Mouse (Mus musculus) lung, postnatal 36 days (tissue): ENCODE measurements around the gene A830018L16Rik.

Source experiments
- DNase-seq: peaks from one replicate; pipeline ENCODE4 v3.0.0; 2022; ENCODE audit warnings: mixed read lengths

A830018L16Rik gene

GRCm38 (mm10) chr1:11652773-11653172 is 238.9 kb downstream of the A830018L16Rik start:
- DNase-seq: no peak

DNA sequence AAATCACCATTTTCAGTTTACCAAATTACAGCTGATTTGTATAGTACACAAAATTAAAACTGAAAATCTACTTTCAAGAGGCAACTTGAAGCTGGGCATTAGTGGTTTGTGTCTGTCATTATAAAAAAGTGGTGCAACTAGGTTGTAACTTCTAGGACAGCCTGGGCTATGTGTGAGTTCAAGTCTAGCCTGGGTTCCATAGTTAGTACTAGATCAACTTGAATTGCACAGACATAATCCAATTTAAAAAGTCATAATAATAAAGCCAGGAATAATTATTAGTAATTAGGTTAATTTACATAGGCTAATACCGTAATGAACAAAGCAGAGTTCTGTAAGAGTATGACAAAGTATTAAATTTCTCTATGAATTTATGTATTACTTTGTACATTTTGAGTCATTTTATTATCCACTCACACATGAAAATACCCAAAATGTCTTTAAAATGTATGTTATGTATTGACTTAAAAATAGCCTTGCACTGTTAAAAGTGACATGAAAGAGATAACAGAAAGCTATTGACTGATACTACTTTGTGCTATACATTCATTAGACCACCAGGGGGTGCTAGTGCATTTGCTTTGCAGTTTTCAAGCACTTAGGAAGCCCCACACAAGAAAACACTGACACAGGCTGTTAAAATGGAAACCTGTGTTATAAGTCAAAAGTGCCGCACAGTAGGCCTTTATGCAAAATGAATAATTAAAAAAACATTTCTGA is 243.6 kb downstream of the A830018L16Rik start:
- DNase-seq: peak; percentile 67

GRCm38 (mm10) chr1:11658061-11658625 is 244.2 kb downstream of the A830018L16Rik start:
- no peak for DNase-seq

DNA sequence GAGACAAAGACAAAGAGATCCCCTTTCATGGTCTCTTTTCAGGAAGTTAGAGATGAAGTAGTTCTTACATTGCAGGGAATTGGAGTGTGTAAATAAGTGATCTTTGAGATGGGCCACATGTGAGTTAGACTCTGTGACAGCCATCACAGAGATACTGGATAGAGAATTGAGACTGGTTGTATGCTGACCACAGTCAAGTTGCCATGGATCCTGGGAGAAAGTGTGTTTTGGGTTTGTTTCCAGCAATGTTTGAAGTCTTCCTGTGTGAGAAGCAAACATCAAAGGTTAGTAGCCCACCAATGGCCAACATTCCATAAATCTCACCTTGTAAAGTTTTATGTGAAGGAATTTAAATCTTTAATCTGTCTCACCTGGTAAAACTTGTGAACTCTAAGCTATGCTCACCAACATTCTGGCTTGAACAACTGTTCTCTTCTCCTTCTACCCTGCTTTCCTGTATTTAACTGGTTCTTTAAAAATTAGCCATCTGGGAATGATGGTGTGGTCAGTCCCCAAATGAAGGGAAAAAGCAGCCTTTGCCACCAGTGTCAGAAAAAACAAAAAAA is 330.9 kb downstream of the A830018L16Rik start:
- no peak for DNase-seq

- no peak for DNase-seq
These were observed 334.5 kb downstream of the A830018L16Rik start for GRCm38 (mm10) chr1:11748424-11748823.

DNA sequence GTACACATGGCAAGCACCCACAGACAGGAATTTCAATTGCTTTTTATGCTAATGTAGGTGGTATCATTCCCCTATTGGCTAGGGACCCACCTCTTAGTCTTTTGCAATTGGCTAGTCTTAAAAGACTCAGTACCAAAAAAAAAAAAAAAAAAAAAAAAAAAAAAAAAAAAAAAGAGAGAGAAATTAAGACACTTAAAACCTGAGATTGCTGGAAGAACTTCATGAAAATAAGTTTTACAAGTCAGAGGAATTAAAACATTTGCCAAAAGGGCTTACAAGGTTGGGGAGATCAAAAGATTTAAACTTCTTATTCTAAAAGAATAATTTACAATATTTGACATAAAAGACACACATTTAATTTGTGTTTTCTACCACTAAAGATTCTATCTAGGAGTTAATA is 336.2 kb downstream of the A830018L16Rik start:
- DNase-seq: no peak

DNA sequence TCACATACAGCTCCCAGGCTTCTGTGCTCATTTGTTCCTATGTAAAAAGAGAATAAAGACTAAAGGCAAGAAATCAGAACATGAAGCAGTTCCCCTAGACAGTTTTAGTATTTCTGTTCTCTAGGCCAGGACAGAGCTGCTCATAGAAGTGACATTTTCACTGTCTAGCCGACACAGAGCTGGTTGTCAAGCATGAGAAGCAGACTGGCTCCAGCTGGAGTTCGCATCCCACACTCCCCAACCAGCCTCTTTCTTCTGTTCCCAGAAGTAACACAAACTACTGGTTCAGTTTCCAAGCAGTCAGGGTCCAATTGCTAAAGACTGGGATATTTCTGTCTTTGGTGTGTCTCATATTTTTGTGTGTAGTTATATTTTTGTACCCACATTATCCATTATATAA is 336.7 kb downstream of the A830018L16Rik start:
- DNase-seq: peak; percentile 0

DNA sequence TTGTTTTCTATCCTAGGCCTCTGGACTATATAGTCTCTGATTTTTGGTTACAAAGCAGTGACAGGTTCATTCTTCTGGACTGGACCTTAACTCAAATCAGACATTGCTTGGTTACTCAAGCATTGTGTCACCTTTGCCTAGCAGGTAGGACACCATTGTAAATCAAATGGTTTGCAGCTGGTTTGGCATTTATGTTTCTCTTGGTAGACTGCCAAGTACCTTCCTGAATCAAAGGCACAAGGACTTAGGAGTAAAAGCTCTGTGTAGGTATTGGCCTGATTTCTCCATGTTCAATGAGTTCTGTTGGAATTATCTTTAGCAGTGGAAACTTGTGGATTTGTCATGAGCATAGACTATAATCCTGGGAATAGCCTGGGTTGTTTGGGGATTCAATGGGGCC is 338.1 kb downstream of the A830018L16Rik start:
- DNase-seq: no peak

DNA sequence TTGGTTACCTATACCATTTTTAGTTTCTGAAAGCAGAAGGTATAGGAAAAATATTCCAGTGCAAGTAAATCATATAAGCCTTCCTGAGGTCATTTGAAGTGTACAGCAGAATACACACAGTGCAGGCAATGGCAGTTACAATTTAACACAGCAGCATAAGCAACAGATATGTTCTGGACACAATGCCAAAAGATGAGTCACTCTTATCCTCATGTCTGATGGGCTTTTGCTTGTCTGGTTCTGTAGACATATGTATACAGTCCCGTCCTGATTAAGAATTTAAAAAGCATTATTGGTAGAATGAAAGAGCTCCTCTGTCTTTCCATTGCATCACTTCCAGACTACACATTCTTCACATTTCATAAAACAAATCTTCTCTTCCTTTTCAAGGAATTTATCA is 374.4 kb downstream of the A830018L16Rik start:
- DNase-seq: no peak

GRCm38 (mm10) chr1:11792820-11793219 is 378.9 kb downstream of the A830018L16Rik start:
- DNase-seq: no peak

DNA sequence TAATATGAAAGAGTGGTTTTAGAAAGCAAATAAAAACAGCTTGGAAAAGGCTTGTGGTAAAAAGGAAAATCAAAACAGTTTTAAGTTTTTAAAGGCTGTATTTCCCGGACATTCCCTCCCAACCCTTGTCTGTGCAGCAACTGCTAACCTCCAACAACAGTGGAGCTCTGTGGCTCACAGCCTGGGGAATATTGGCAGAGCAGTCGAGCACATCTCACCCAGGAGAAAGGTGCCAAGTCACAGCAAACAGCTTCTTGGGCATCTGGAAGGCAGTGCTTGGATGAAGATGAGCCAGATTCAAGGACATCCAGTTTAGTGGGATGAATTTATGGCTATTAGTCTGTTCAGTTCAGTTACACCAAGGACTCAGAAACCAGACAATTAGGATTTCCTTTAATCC is 381.8 kb downstream of the A830018L16Rik start:
- DNase-seq: no peak

- no peak for DNase-seq
These were observed 458.9 kb downstream of the A830018L16Rik start for GRCm38 (mm10) chr1:11872847-11873246.

- peak; percentile 5 for DNase-seq
These were observed 459.7 kb downstream of the A830018L16Rik start for GRCm38 (mm10) chr1:11873573-11873972.

DNA sequence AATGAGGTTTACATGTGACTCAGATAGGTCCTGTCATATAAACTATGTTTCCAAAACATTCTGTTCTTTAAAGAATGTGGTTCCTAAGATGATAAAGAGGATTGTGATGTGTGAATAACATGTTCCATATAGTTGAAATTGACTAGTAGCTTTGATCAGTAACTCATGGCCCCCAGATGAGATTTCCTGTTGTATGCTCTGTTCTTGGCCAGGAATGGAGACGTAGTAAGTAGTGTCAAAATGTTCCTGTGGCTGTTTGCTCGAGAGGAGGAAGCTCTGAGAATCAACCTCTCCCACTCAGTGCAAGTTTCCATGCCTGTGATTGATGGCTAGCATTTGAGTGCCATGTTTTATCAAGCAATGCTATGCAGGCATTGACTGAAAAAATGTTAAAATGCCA is 467.8 kb downstream of the A830018L16Rik start:
- no peak for DNase-seq

DNA sequence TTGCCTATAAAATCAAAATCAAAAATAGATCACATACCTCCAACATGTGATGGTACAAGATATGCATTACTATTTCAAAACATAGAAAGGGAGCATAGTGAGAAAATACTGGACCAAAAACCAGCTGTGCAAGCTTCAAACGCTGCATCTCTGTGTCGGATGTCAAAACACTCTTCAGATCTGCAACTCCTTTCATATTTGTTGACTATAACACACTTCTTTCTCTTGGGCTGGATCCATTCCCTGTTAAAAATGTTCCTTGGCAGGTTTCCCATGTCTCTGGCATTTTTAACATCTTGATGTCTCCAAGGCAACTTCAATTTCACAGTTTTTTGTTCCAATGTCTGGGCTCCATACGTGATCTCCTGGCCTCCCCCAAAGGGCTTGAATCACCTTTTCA is 481.8 kb downstream of the A830018L16Rik start:
- peak; percentile 26 for DNase-seq

- no peak for DNase-seq
These were observed 502.0 kb downstream of the A830018L16Rik start for GRCm38 (mm10) chr1:11915873-11916272.

DNA sequence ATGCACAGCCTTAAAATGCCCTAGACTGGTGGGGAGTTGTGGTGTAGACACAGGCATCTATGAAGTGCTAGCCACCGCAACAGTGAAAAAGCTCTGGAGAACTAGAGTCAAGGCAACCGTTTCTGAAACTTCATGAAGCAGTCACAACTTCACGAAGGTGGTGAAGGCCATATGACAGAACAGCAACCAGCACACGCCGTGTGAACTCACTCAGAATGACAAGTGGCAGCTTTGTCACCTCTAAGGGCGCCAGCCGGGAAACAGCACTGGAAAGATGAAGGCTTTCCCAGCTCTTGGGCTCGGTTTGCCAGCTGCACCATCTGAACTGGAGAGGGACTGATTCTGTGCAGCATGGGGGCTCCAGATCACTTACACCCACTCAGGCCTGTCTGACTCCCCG is 523.1 kb downstream of the A830018L16Rik start:
- no peak for DNase-seq

DNA sequence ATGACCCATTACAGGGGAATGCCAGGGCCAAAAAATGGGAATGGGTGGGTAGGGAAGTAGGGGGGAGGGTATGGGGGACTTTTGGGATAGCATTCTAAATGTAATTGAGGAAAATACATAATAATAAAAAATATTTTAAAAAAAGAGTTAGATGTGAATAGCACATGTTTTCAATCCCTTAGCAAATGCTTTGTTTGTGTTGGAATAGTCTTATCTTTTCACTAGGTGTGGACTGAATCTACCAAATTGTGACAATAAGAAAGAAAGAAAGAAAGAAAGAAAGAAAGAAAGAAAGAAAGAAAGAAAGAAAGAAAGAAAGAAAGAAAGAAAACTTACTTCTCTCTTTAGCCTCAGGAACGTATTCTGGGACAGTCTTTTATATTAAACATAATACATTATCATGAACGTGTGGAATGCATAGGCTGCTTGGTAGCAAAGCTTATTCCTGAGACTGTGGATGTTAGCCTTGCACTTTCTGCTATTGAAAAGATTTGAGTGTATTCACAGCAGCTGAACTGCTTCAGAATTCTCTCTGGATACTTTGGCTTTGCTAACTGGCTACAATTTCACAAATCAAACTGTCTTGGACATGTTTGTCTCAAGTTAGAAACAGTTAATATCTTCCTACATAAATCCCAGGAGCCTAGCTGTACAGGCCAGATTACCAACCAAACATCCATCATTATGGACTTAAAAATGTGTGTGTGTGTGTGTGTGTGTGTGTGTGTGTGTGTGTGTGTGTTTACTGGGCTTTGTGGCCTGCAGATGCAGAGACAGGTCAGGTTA is 545.7 kb downstream of the A830018L16Rik start:
- DNase-seq: no peak

GRCm38 (mm10) chr1:11982590-11983136 is 568.8 kb downstream of the A830018L16Rik start:
- no peak for DNase-seq

- no peak for DNase-seq
These were observed 576.1 kb downstream of the A830018L16Rik start for GRCm38 (mm10) chr1:11990011-11990410.

DNA sequence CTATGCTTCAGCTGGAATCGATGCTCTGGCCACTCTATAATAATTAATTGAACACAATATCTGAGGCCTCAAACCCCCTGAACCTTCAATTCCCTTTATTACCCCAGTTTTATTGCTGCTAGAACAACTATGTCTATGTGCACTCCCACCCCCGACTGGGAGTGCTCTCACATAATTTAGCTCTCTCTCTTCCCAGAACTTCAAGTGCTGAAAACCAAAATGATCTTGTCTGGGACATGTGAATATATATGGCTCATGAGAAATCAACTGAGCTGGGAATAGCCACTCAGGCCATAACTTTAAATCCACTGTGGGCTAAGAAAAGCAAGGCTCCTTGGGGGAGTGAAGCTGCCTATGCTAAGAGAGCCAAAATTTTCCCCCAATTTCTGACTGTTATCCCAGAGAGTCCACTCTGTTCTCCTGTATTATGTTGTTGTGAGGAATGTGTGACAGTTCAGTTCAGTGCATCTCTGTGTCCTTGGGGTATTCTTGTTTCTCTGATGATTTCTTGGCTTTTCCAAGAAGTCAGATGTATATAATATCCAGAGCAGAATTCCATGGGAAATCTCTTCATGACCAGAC is 582.5 kb downstream of the A830018L16Rik start:
- no peak for DNase-seq

- DNase-seq: no peak
These were observed 583.7 kb downstream of the A830018L16Rik start for GRCm38 (mm10) chr1:11997574-11997973.

DNA sequence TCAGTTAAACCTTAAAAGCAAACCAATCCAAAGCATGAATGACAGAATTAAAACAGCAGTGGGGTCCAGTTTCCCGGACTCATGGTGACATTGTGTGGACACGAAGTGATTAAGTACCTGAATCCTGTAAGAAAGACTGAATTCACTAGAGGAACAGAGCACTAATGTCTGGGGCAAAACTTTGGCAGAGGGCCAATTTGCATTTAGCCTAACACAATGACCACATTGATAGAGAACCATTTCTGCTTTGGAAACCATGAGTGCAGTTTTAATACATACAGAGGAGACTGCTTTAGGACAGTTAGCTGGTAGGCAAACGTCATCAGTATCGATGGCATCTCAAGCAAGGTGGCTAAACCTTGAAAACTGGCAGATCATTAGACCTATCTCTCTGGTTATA is 586.7 kb downstream of the A830018L16Rik start:
- no peak for DNase-seq
